Mouse (Mus musculus) small intestine, adult 2 months (tissue): ENCODE results near the gene Pard3.

Source experiments
- CTCF ChIP-seq: fragments of 200-500 bp; IDR thresholded peaks from 2 replicates; pipeline ENCODE4 v1.5.1; 2012; ENCODE audit warnings: low read depth, mild to moderate bottlenecking, control low read depth, inconsistent platforms, low read length, moderate library complexity, mixed read lengths; ENCODE audit not compliant: insufficient replicate concordance, insufficient read length; ENCODE audit errors: extremely low read depth
- POLR2A ChIP-seq: fragments of 200-500 bp; IDR thresholded peaks from 2 replicates; pipeline ENCODE4 v1.6.1; 2012; ENCODE audit warnings: low read depth, mild to moderate bottlenecking, control low read depth, inconsistent platforms, low read length, moderate library complexity

GRCm38 (mm10) chr8:127250746-127251145 lies 187.1 kb downstream of the Pard3 start:
- TF ChIP-seq POLR2A (no peak), CTCF (no peak)
